Mouse (Mus musculus) macrophage (primary cell): ENCODE measurements around the gene St5. TPM values are rescaled to one million over a fixed set of nuclear protein-coding genes. Genes with fewer than 3 reads are reported as not detected.

ENCODE experiments used
- H3K27ac ChIP-seq: fragments of 350-480 bp; formaldehyde crosslinking; 2 replicates; pipeline ENCODE4 v1.9.0; 2021
- H3K36me3 ChIP-seq: fragments of 350-480 bp; formaldehyde crosslinking; 2 replicates; pipeline ENCODE4 v1.9.0; 2021; ENCODE audit errors: inconsistent target
- H3K4me3 ChIP-seq: fragments of 350-480 bp; formaldehyde crosslinking; 2 replicates; pipeline ENCODE4 v1.9.0; 2021; ENCODE audit errors: inconsistent target
- H3K79me2 ChIP-seq: fragments of 350-480 bp; formaldehyde crosslinking; 2 replicates; pipeline ENCODE4 v1.9.0; 2021; ENCODE audit errors: inconsistent target
- WGBS: methylation state at CpG from one replicate; pipeline ENCODE4 v1.1.7; 2026; ENCODE audit warnings: inconsistent platforms; ENCODE audit not compliant: missing documents; 5-methylcytosine and 5-hydroxymethylcytosine counted together
- polyA plus RNA-seq: library from polyadenylated mRNA; stranded (reverse); fragments of 250-400 nt; gene quantifications from 3 replicates; pipeline ENCODE4 v1.2.4, GENCODE M21; 2018; ENCODE audit warnings: inconsistent platforms

St5 gene
- polyA plus RNA-seq, 1 experiment from 2014 or later = 0.98 TPM

GRCm38 (mm10) chr7:109480765-109481197, 222.6 kb downstream of the St5 start:
- no peaks in the 10 kb centered on the region for H3K36me3 ChIP-seq
- no peaks in the 10 kb centered on the region for H3K79me2 ChIP-seq
- no peak overlapping the region for H3K27ac ChIP-seq
- no peak overlapping the region for H3K4me3 ChIP-seq
- WGBS = 35% methylated on average over 7 of the region's 7 CpGs

- H3K4me3 ChIP-seq = no peak overlapping the region
- no peak overlapping the region for H3K27ac ChIP-seq
- no peaks in the 10 kb centered on the region for H3K79me2 ChIP-seq
- H3K36me3 ChIP-seq = no peaks in the 10 kb centered on the region
- 88% methylated on average over 3 of the region's 3 CpGs for WGBS
Measured at GRCm38 (mm10) chr7:109477926-109478325, 225.5 kb downstream of the St5 start.

Other genes with a start within 250 kb of the St5 start
- gene Trim66, start 195.5 kb downstream of the St5 start, polyA plus RNA-seq = 0.04 to 0.05 TPM (median 0.05 TPM) in 3 replicates
- gene Rpl27a, start 184.5 kb downstream of the St5 start, polyA plus RNA-seq = 200 to 514 TPM (median 483 TPM) in 3 replicates
- gene Akip1, start 85 bp upstream of the St5 start, polyA plus RNA-seq = 38.0 to 49.5 TPM (median 47.1 TPM) in 3 replicates
- not detected in 3 replicates for gene BC051019, start 20.2 kb upstream of the St5 start, polyA plus RNA-seq
- gene Ascl3, start 28.1 kb upstream of the St5 start, polyA plus RNA-seq = not detected in 3 replicates
- 97.7 to 113 TPM (median 101 TPM) in 3 replicates for gene Tmem9b, start 49.3 kb upstream of the St5 start, polyA plus RNA-seq
- not detected in 3 replicates for gene Nrip3, start 78.4 kb upstream of the St5 start, polyA plus RNA-seq
- gene Scube2, start 162.1 kb upstream of the St5 start, polyA plus RNA-seq = not detected in 3 replicates